25 mouse cellular contexts compared by ENCODE assay signal in genomic region chr15:79745883-79746282, GRCm38 (mm10). TPM values are rescaled to one million over a fixed set of nuclear protein-coding genes. Genes with fewer than 3 reads are reported as not detected.
A peak's percentile ranks its signal among the peaks of the same experiment; 100 is the strongest.
DNase-seq lines count a peak whose midpoint lies in the region; ATAC-seq and TF ChIP-seq lines count a peak whose summit lies in the region.
"Had no signal": no experiment of that assay in that cellular context is flagged by ENCODE, and none has a peak within 500 bp of the region (broad histone marks: within the 10 kb centered on the region; RNA-seq: fewer than 3 reads in every experiment).

No protein-coding gene starts in this region.

- peaks cover 18% of the 10 kb centered on the region for H3K4me1 ChIP-seq in embryonic facial prominence, embryonic 15.5 days
- peaks cover 18% of the 10 kb centered on the region for H3K4me1 ChIP-seq in embryonic facial prominence, embryonic 10.5 days

- H3K4me2 ChIP-seq in embryonic facial prominence, embryonic 15.5 days (replicated peaks): no peak overlapping the region
- no peak overlapping the region for H3K4me2 ChIP-seq in myocyte (ENCODE audit: low read depth)
- H3K4me2 ChIP-seq: embryonic facial prominence, embryonic 13.5 days; heart, embryonic 12.5 days; hindbrain, embryonic 12.5 days; hindbrain, embryonic 15.5 days had no signal

- H3K79me3 ChIP-seq in C2C12 (ENCODE audit: low read depth): peaks cover 4% of the 10 kb centered on the region

- no peaks in the 10 kb centered on the region for H3K36me3 ChIP-seq in embryonic facial prominence, embryonic 15.5 days
- H3K36me3 ChIP-seq in embryonic facial prominence, embryonic 10.5 days (replicated peaks): peaks cover 4% of the 10 kb centered on the region; the same call in 1 of the 2 replicates
- H3K36me3 ChIP-seq in C2C12 (ENCODE audit: control insufficient read depth, insufficient read depth) (no peaks in the 10 kb centered on the region), myocyte (ENCODE audit: control insufficient read depth, insufficient read depth) (no peaks in the 10 kb centered on the region)
- H3K36me3 ChIP-seq: embryonic facial prominence, embryonic 13.5 days; G1E; hindbrain, embryonic 12.5 days; hindbrain, embryonic 15.5 days had no signal

- no peak for TF ChIP-seq POLR2A in myocyte (IDR thresholded peaks at IDR 0.05; ENCODE audit: insufficient read length, low read depth)

- no peak overlapping the region for H3K4me3 ChIP-seq in embryonic facial prominence, embryonic 15.5 days (replicated peaks)
- H3K4me3 ChIP-seq in embryonic facial prominence, embryonic 10.5 days: no peak overlapping the region
- H3K4me3 ChIP-seq in C2C12 (ENCODE audit: insufficient read depth, poor library complexity, severe bottlenecking) (no peak overlapping the region), myocyte (no peak overlapping the region)
- H3K4me3 ChIP-seq: embryonic facial prominence, embryonic 13.5 days; gastrocnemius, adult 2 months; heart, embryonic 12.5 days; hindbrain, embryonic 12.5 days; hindbrain, embryonic 15.5 days had no signal

- 85% methylated on average over 5 of the region's 5 CpGs for WGBS in embryonic facial prominence, embryonic 15.5 days
- 88% methylated on average over 5 of the region's 5 CpGs for WGBS in embryonic facial prominence, embryonic 10.5 days

- H3K27ac ChIP-seq in embryonic facial prominence, embryonic 15.5 days (replicated peaks): 0 out of 2 replicates have a peak overlapping the region, but pooled peaks have one; percentile 22
- H3K27ac ChIP-seq in embryonic facial prominence, embryonic 10.5 days (replicated peaks): no peak overlapping the region
- H3K27ac ChIP-seq: embryonic facial prominence, embryonic 13.5 days; gastrocnemius, adult 2 months; hindbrain, embryonic 12.5 days; hindbrain, embryonic 15.5 days had no signal

- no peaks in the 10 kb centered on the region for H3K27me3 ChIP-seq in embryonic facial prominence, embryonic 15.5 days
- H3K27me3 ChIP-seq in embryonic facial prominence, embryonic 10.5 days (replicated peaks; ENCODE audit: low read depth, poor library complexity, severe bottlenecking): no peaks in the 10 kb centered on the region
- H3K27me3 ChIP-seq in C2C12 (ENCODE audit: control insufficient read depth, insufficient read depth, insufficient read length): no peaks in the 10 kb centered on the region
- no peaks in the 10 kb centered on the region for H3K27me3 ChIP-seq in myocyte (ENCODE audit: control insufficient read depth, insufficient read depth, insufficient read length)
- H3K27me3 ChIP-seq: embryonic facial prominence, embryonic 13.5 days; heart, embryonic 12.5 days; hindbrain, embryonic 12.5 days; hindbrain, embryonic 15.5 days; Patski had no signal

- no peaks in the 10 kb centered on the region for H3K9me3 ChIP-seq in embryonic facial prominence, embryonic 15.5 days (replicated peaks)
- H3K9me3 ChIP-seq in embryonic facial prominence, embryonic 10.5 days: no peaks in the 10 kb centered on the region
- H3K9me3 ChIP-seq: embryonic facial prominence, embryonic 13.5 days; G1E; heart, embryonic 12.5 days; hindbrain, embryonic 12.5 days; hindbrain, embryonic 15.5 days had no signal

- DNase-seq in embryonic facial prominence, embryonic 10.5 days (ENCODE audit: low spot score): no peak
- peak; percentile 30 for DNase-seq in ES-CJ7 (ENCODE audit: low read depth, low spot score)
- DNase-seq in cerebellum, adult 11 months: no peak
- DNase-seq: adrenal gland, adult 8-10 months; adrenal gland, postnatal 25 days; cerebellum, adult 18-20 months; cerebellum, adult 9-10 months; cerebellum, postnatal 14 days; forebrain, postnatal 0 days; gastrocnemius, postnatal 25 days; heart, adult 18-20 months had no signal

- ATAC-seq in embryonic facial prominence, embryonic 15.5 days (ENCODE audit: insufficient number of reproducible peaks, low FRiP score, low TSS enrichment, low read depth): no peak
- ATAC-seq in erythroblast, adult 5-6 weeks (replicated peaks; ENCODE audit: low FRiP score, poor library complexity, severe bottlenecking): no peak
- ATAC-seq: activated CD4-positive, CD25-positive, alpha-beta regulatory T cell, adult 4 months; forebrain, embryonic 14.5 days; forebrain, postnatal 0 days; intestine, postnatal 0 days; Patski had no signal

- no peak for TF ChIP-seq CTCF in C2C12 (IDR thresholded peaks at IDR 0.05; ENCODE audit: control insufficient read depth, insufficient read depth, insufficient read length)

- H3K79me2 ChIP-seq in C2C12 (ENCODE audit: control insufficient read depth, insufficient read depth): peaks cover 14% of the 10 kb centered on the region
- peaks cover 10% of the 10 kb centered on the region for H3K79me2 ChIP-seq in myocyte (ENCODE audit: control insufficient read depth, insufficient read depth)

- H3ac ChIP-seq in C2C12 (ENCODE audit: control insufficient read depth, insufficient read length, low read depth) (no peak overlapping the region), myocyte (ENCODE audit: control insufficient read depth, insufficient read length) (no peak overlapping the region)

- no peak overlapping the region for H3K9ac ChIP-seq in embryonic facial prominence, embryonic 15.5 days
- H3K9ac ChIP-seq: embryonic facial prominence, embryonic 13.5 days; forebrain, postnatal 0 days; heart, embryonic 12.5 days; hindbrain, embryonic 12.5 days; hindbrain, embryonic 15.5 days had no signal

TF ChIP-seq in C2C12, 6 proteins besides CTCF, POLR2A, EP300 and RAD21:
- TF ChIP-seq MYOD1 (IDR thresholded peaks at IDR 0.05; ENCODE audit: control insufficient read depth, insufficient read length, low read depth): peak; percentile 69
- no peak for TF ChIP-seq MYOG (IDR thresholded peaks at IDR 0.05; ENCODE audit: control insufficient read depth, extremely low read depth, insufficient read length)
- no peak for TF ChIP-seq CEBPB (IDR thresholded peaks at IDR 0.05; ENCODE audit: low read depth)
- TF ChIP-seq MAX (IDR thresholded peaks at IDR 0.05): no peak
- TF ChIP-seq USF1 (IDR thresholded peaks at IDR 0.05; ENCODE audit: low read depth): no peak
- TF ChIP-seq FOSL1 (IDR thresholded peaks at IDR 0.05; ENCODE audit: insufficient read depth, low read length, poor library complexity, severe bottlenecking): no peak

TF ChIP-seq in myocyte, 11 proteins besides CTCF, POLR2A, EP300 and RAD21:
- peak in 2 of 3 experiments; percentile 51 to 67 for TF ChIP-seq MYOD1 (IDR thresholded peaks at IDR 0.05; ENCODE audit: control insufficient read depth in 1 of 3, insufficient read length in 2 of 3, low read depth in 2 of 3)
- TF ChIP-seq MYOG (IDR thresholded peaks at IDR 0.05; ENCODE audit: control insufficient read depth in 1 of 3, insufficient read depth in 1 of 3, insufficient read length in 2 of 3, low read depth in 2 of 3): peak in 1 of 3 experiments; percentile 33
- no peak for TF ChIP-seq MAX (IDR thresholded peaks at IDR 0.05; ENCODE audit: low read depth)

RNA-seq across cellular contexts. Expression of gene Sun2, which starts 3.5 kb away (rescaled TPM):
- 6.4 and 7.7 TPM in 2 replicates for polyA plus RNA-seq in embryonic facial prominence, embryonic 15.5 days (2015; fragmentation: Nextera tagmentation; extraction: Ambion mirVana)
- polyA plus RNA-seq in embryonic facial prominence, embryonic 10.5 days (2016; fragmentation: Nextera tagmentation; extraction: Ambion mirVana): 2.4 and 3.4 TPM in 2 replicates
- polyA plus RNA-seq in C2C12 (2012; fragmentation: generic; extraction: Trizol) (56.7 TPM), myocyte (2012; fragmentation: generic; extraction: Trizol) (78.0 TPM)
- total RNA-seq in erythroblast, adult 5-6 weeks (2015; ENCODE audit: low replicate concordance): 23.4 and 26.5 TPM in 2 replicates
- total RNA-seq in erythroblast, adult 5-6 weeks (2017; ENCODE audit: low replicate concordance): 44.7 and 48.8 TPM in 2 replicates

RNA-seq across cellular contexts. Expression of gene Dnal4, which starts 31.8 kb away (rescaled TPM):
- 73.3 and 77.6 TPM in 2 replicates for polyA plus RNA-seq in embryonic facial prominence, embryonic 15.5 days (2015; fragmentation: Nextera tagmentation; extraction: Ambion mirVana)
- polyA plus RNA-seq in embryonic facial prominence, embryonic 10.5 days (2016; fragmentation: Nextera tagmentation; extraction: Ambion mirVana): 66.3 and 68.6 TPM in 2 replicates
- 48.9 TPM for polyA plus RNA-seq in C2C12 (2012; fragmentation: generic; extraction: Trizol)
- polyA plus RNA-seq in myocyte (2012; fragmentation: generic; extraction: Trizol): 66.8 TPM
- total RNA-seq in erythroblast, adult 5-6 weeks (2015; ENCODE audit: low replicate concordance): 4.2 TPM in 1 of 2 replicates, not detected in the other
- 0.68 and 1.7 TPM in 2 replicates for total RNA-seq in erythroblast, adult 5-6 weeks (2017; ENCODE audit: low replicate concordance)

RNA-seq across cellular contexts. Expression of gene Gtpbp1, which starts 55.2 kb away (rescaled TPM):
- polyA plus RNA-seq in embryonic facial prominence, embryonic 15.5 days (2015; fragmentation: Nextera tagmentation; extraction: Ambion mirVana): 36.4 and 39.1 TPM in 2 replicates
- 47.7 and 51.6 TPM in 2 replicates for polyA plus RNA-seq in embryonic facial prominence, embryonic 10.5 days (2016; fragmentation: Nextera tagmentation; extraction: Ambion mirVana)
- polyA plus RNA-seq in C2C12 (2012; fragmentation: generic; extraction: Trizol) (62.5 TPM), myocyte (2012; fragmentation: generic; extraction: Trizol) (52.7 TPM)
- 14.4 and 35.2 TPM in 2 replicates for total RNA-seq in erythroblast, adult 5-6 weeks (2015; ENCODE audit: low replicate concordance)
- 23.6 and 31.2 TPM in 2 replicates for total RNA-seq in erythroblast, adult 5-6 weeks (2017; ENCODE audit: low replicate concordance)

RNA-seq across cellular contexts. Expression of gene Josd1, which starts 58.2 kb away (rescaled TPM):
- polyA plus RNA-seq in embryonic facial prominence, embryonic 15.5 days (2015; fragmentation: Nextera tagmentation; extraction: Ambion mirVana): 27.0 and 28.0 TPM in 2 replicates
- polyA plus RNA-seq in embryonic facial prominence, embryonic 10.5 days (2016; fragmentation: Nextera tagmentation; extraction: Ambion mirVana): 22.9 and 23.9 TPM in 2 replicates
- polyA plus RNA-seq in C2C12 (2012; fragmentation: generic; extraction: Trizol): 37.0 TPM
- 40.6 TPM for polyA plus RNA-seq in myocyte (2012; fragmentation: generic; extraction: Trizol)
- total RNA-seq in erythroblast, adult 5-6 weeks (2015; ENCODE audit: low replicate concordance): 6.0 and 6.7 TPM in 2 replicates
- total RNA-seq in erythroblast, adult 5-6 weeks (2017; ENCODE audit: low replicate concordance): 9.1 and 9.2 TPM in 2 replicates

RNA-seq across cellular contexts. Expression of gene Nptxr, which starts 58.7 kb away (rescaled TPM):
- polyA plus RNA-seq in embryonic facial prominence, embryonic 15.5 days (2015; fragmentation: Nextera tagmentation; extraction: Ambion mirVana): 8.4 and 9.0 TPM in 2 replicates
- 1.8 and 2.2 TPM in 2 replicates for polyA plus RNA-seq in embryonic facial prominence, embryonic 10.5 days (2016; fragmentation: Nextera tagmentation; extraction: Ambion mirVana)
- polyA plus RNA-seq in C2C12 (2012; fragmentation: generic; extraction: Trizol): 26.6 TPM
- polyA plus RNA-seq in myocyte (2012; fragmentation: generic; extraction: Trizol): 14.3 TPM
- total RNA-seq in erythroblast, adult 5-6 weeks (2015; ENCODE audit: low replicate concordance): 0.19 TPM in 1 of 2 replicates, not detected in the other
- 0.17 TPM in 1 of 2 replicates, not detected in the other for total RNA-seq in erythroblast, adult 5-6 weeks (2017; ENCODE audit: low replicate concordance)
